Mouse (Mus musculus) midbrain, embryonic 12.5 days (tissue): Measurements from ENCODE around the gene Gm10118. TPM values are rescaled to one million over a fixed set of nuclear protein-coding genes. Genes with fewer than 3 reads are reported as not detected.

Source experiments
- ATAC-seq: fragments of 200-750 bp; cut with Nextera tagmentation; 2 replicates; pipeline ENCODE4 v1.8.0; 2017; ENCODE audit warnings: low read depth, moderate TSS enrichment, moderate library complexity; ENCODE audit not compliant: low FRiP score
- H3K27ac ChIP-seq: fragments of 300-500 bp; sonication (generic); replicated peaks from 2 replicates; pipeline ENCODE4 v1.5.1; 2016; ENCODE audit warnings: mild to moderate bottlenecking
- H3K27me3 ChIP-seq: fragments of 300-500 bp; sonication (generic); 2 replicates; pipeline ENCODE4 v1.6.1; 2016; ENCODE audit warnings: mild to moderate bottlenecking
- H3K36me3 ChIP-seq: fragments of 300-500 bp; sonication (generic); 2 replicates; pipeline ENCODE4 v1.6.1; 2016
- H3K4me1 ChIP-seq: fragments of 300-500 bp; sonication (generic); 2 replicates; pipeline ENCODE4 v1.6.1; 2016
- H3K4me2 ChIP-seq: fragments of 300-500 bp; sonication (generic); replicated peaks from 2 replicates; pipeline ENCODE4 v1.6.1; 2016; ENCODE audit warnings: mild to moderate bottlenecking, moderate library complexity
- H3K4me3 ChIP-seq: fragments of 300-500 bp; sonication (generic); 2 replicates; pipeline ENCODE4 v1.5.1; 2016; ENCODE audit warnings: mild to moderate bottlenecking
- H3K9ac ChIP-seq: fragments of 300-500 bp; sonication (generic); replicated peaks from 2 replicates; pipeline ENCODE4 v1.6.1; 2016; ENCODE audit warnings: mild to moderate bottlenecking, moderate library complexity
- H3K9me3 ChIP-seq: fragments of 300-500 bp; sonication (generic); 2 replicates; pipeline ENCODE4 v1.6.1; 2016; ENCODE audit warnings: mild to moderate bottlenecking
- WGBS: fragments of 180-500 bp; shearing (Covaris S2); methylation state at CpG from one replicate; pipeline ENCODE4 v1.1.7; 2016; 5-methylcytosine and 5-hydroxymethylcytosine counted together
- polyA plus RNA-seq: library from polyadenylated mRNA; unstranded; fragments of >200 nt; fragmentation: Nextera tagmentation; extraction: Ambion mirVana; gene quantifications from 2 replicates; pipeline ENCODE4 v1.2.1, GENCODE M21; 2016

Gene Gm10118
- polyA plus RNA-seq, 1 experiment from 2014 or later, result 0.15 TPM

- H3K9me3 ChIP-seq, result no peaks in the 10 kb centered on the region
- ATAC-seq, result no peak
- no peak overlapping the region for H3K27ac ChIP-seq
- H3K4me2 ChIP-seq, result no peak overlapping the region
- H3K27me3 ChIP-seq, result no peaks in the 10 kb centered on the region
- no peaks in the 10 kb centered on the region; the same call in 1 of the 2 replicates for H3K4me1 ChIP-seq
- H3K36me3 ChIP-seq, result no peaks in the 10 kb centered on the region
- no peak overlapping the region for H3K9ac ChIP-seq
- 71% methylated on average over 5 of the region's 5 CpGs for WGBS
- H3K4me3 ChIP-seq, result no peak overlapping the region
These were observed 46.8 kb downstream of the Gm10118 start for GRCm38 (mm10) chr10:63880462-63880903.

Other genes starting within 250 kb of the Gm10118 start
- gene Lrrtm3, start 162.8 kb upstream of the Gm10118 start, polyA plus RNA-seq, result 3.4 and 5.7 TPM in 2 replicates